Mouse (Mus musculus): Measurements from ENCODE around the gene Pemt. TPM values are rescaled to one million over a fixed set of nuclear protein-coding genes. Genes with fewer than 3 reads are reported as not detected.

Gene Pemt
- polyA plus RNA-seq, 1 experiment from 2014 or later, result 592 TPM

- DNase-seq (no peak), ATAC-seq (no peak)
- Histone ChIP-seq H3K4me1 (ENCODE audit: insufficient read depth) (peaks cover 7% of the 10 kb centered on the region), H3K4me2 (ENCODE audit: low read depth, low read length) (no peak overlapping the region), H3K27me3 (ENCODE audit: insufficient read depth, low read length) (no peaks in the 10 kb centered on the region), H3K9ac (replicated peaks) (no peak overlapping the region), H3K9me3 (ENCODE audit: low read length) (no peaks in the 10 kb centered on the region), H3K36me3 (replicated peaks; ENCODE audit: insufficient read depth, low read length) (no peaks in the 10 kb centered on the region), H3K4me3 (ENCODE audit: low read depth, low read length) (no peak overlapping the region), H3K27ac (ENCODE audit: low read depth) (no peak overlapping the region)
- no peak for TF ChIP-seq EP300 (IDR thresholded peaks at IDR 0.05; ENCODE audit: low read depth)
- no peak for TF ChIP-seq CTCF (IDR thresholded peaks at IDR 0.05; ENCODE audit: low read depth)
- WGBS (ENCODE audit: insufficient replicate concordance), result 71% methylated on average over 15 of the region's 15 CpGs
Observed at GRCm38 (mm10) chr11:60073936-60074502, 27.7 kb upstream of the Pemt start.

GRCm38 (mm10) chr11:60073121-60073520 lies 26.8 kb upstream of the Pemt start:
- no peaks in the 10 kb centered on the region for H3K36me3 ChIP-seq (replicated peaks; ENCODE audit: insufficient read depth, low read length)
- peaks cover 7% of the 10 kb centered on the region for H3K4me1 ChIP-seq (ENCODE audit: insufficient read depth)
- no peak for DNase-seq
- no peak for ATAC-seq
- no peaks in the 10 kb centered on the region for H3K9me3 ChIP-seq (ENCODE audit: low read length)
- H3K27me3 ChIP-seq (ENCODE audit: insufficient read depth, low read length), result no peaks in the 10 kb centered on the region
- no peak overlapping the region for H3K27ac ChIP-seq (ENCODE audit: low read depth)
- H3K4me2 ChIP-seq (ENCODE audit: low read depth, low read length), result no peak overlapping the region
- no peak for TF ChIP-seq EP300 (IDR thresholded peaks at IDR 0.05; ENCODE audit: low read depth)
- no peak for TF ChIP-seq CTCF (IDR thresholded peaks at IDR 0.05; ENCODE audit: low read depth)
- H3K4me3 ChIP-seq (ENCODE audit: low read depth, low read length), result no peak overlapping the region
- no peak overlapping the region for H3K9ac ChIP-seq (replicated peaks)

- no peak overlapping the region for H3K9ac ChIP-seq (replicated peaks)
- H3K4me1 ChIP-seq (ENCODE audit: insufficient read depth), result peaks cover 7% of the 10 kb centered on the region
- H3K27ac ChIP-seq (ENCODE audit: low read depth), result no peak overlapping the region
- WGBS (ENCODE audit: insufficient replicate concordance), result 72% methylated on average over 6 of the region's 6 CpGs
- no peak for DNase-seq
- H3K4me2 ChIP-seq (ENCODE audit: low read depth, low read length), result no peak overlapping the region
- no peak for ATAC-seq
- H3K4me3 ChIP-seq (ENCODE audit: low read depth, low read length), result no peak overlapping the region
- no peaks in the 10 kb centered on the region for H3K27me3 ChIP-seq (ENCODE audit: insufficient read depth, low read length)
- no peaks in the 10 kb centered on the region for H3K9me3 ChIP-seq (ENCODE audit: low read length)
- no peaks in the 10 kb centered on the region for H3K36me3 ChIP-seq (replicated peaks; ENCODE audit: insufficient read depth, low read length)
- TF ChIP-seq CTCF (IDR thresholded peaks at IDR 0.05; ENCODE audit: low read depth), result no peak
- TF ChIP-seq EP300 (IDR thresholded peaks at IDR 0.05; ENCODE audit: low read depth), result no peak
Observed at GRCm38 (mm10) chr11:60071221-60071620, 24.9 kb upstream of the Pemt start.

- Histone ChIP-seq H3K9me3 (ENCODE audit: low read length) (no peaks in the 10 kb centered on the region), H3K4me1 (ENCODE audit: insufficient read depth) (peaks cover 7% of the 10 kb centered on the region), H3K4me2 (ENCODE audit: low read depth, low read length) (no peak overlapping the region), H3K27ac (ENCODE audit: low read depth) (no peak overlapping the region), H3K9ac (replicated peaks) (no peak overlapping the region), H3K27me3 (ENCODE audit: insufficient read depth, low read length) (no peaks in the 10 kb centered on the region), H3K36me3 (replicated peaks; ENCODE audit: insufficient read depth, low read length) (no peaks in the 10 kb centered on the region), H3K4me3 (ENCODE audit: low read depth, low read length) (no peak overlapping the region)
- TF ChIP-seq CTCF (IDR thresholded peaks at IDR 0.05; ENCODE audit: low read depth), result peak; percentile 76
- TF ChIP-seq EP300 (IDR thresholded peaks at IDR 0.05; ENCODE audit: low read depth), result no peak
- WGBS (ENCODE audit: insufficient replicate concordance), result 30% methylated on average over 8 of the region's 8 CpGs
- ATAC-seq (0 out of 2 replicates have a peak, but pooled peaks have one; percentile 31), DNase-seq (peak; percentile 71)
Observed at GRCm38 (mm10) chr11:60070599-60070998, 24.3 kb upstream of the Pemt start.

GRCm38 (mm10) chr11:60068631-60069030 lies 22.3 kb upstream of the Pemt start:
- Histone ChIP-seq H3K4me3 (ENCODE audit: low read depth, low read length) (no peak overlapping the region), H3K27ac (ENCODE audit: low read depth) (no peak overlapping the region), H3K9ac (replicated peaks) (no peak overlapping the region), H3K4me1 (ENCODE audit: insufficient read depth) (peaks cover 10% of the 10 kb centered on the region), H3K27me3 (ENCODE audit: insufficient read depth, low read length) (no peaks in the 10 kb centered on the region), H3K4me2 (ENCODE audit: low read depth, low read length) (no peak overlapping the region), H3K36me3 (replicated peaks; ENCODE audit: insufficient read depth, low read length) (no peaks in the 10 kb centered on the region), H3K9me3 (ENCODE audit: low read length) (no peaks in the 10 kb centered on the region)
- no peak for ATAC-seq
- DNase-seq, result no peak
- TF ChIP-seq EP300 (IDR thresholded peaks at IDR 0.05; ENCODE audit: low read depth) (no peak), CTCF (IDR thresholded peaks at IDR 0.05; ENCODE audit: low read depth) (no peak)

- 68% methylated on average over 4 of the region's 4 CpGs for WGBS (ENCODE audit: insufficient replicate concordance)
- H3K9me3 ChIP-seq (ENCODE audit: low read length), result no peaks in the 10 kb centered on the region
- no peak overlapping the region for H3K4me3 ChIP-seq (ENCODE audit: low read depth, low read length)
- H3K27me3 ChIP-seq (ENCODE audit: insufficient read depth, low read length), result no peaks in the 10 kb centered on the region
- H3K4me1 ChIP-seq (ENCODE audit: insufficient read depth), result peaks cover 10% of the 10 kb centered on the region
- no peak for DNase-seq
- no peak for ATAC-seq
- no peaks in the 10 kb centered on the region for H3K36me3 ChIP-seq (replicated peaks; ENCODE audit: insufficient read depth, low read length)
- H3K9ac ChIP-seq (replicated peaks), result no peak overlapping the region
- H3K27ac ChIP-seq (ENCODE audit: low read depth), result no peak overlapping the region
- no peak overlapping the region for H3K4me2 ChIP-seq (ENCODE audit: low read depth, low read length)
- TF ChIP-seq CTCF (IDR thresholded peaks at IDR 0.05; ENCODE audit: low read depth) (no peak), EP300 (IDR thresholded peaks at IDR 0.05; ENCODE audit: low read depth) (no peak)
Observed at GRCm38 (mm10) chr11:60067646-60068045, 21.4 kb upstream of the Pemt start.

- Histone ChIP-seq H3K4me3 (ENCODE audit: low read depth, low read length) (no peak overlapping the region), H3K36me3 (replicated peaks; ENCODE audit: insufficient read depth, low read length) (no peaks in the 10 kb centered on the region), H3K27me3 (ENCODE audit: insufficient read depth, low read length) (no peaks in the 10 kb centered on the region), H3K4me1 (ENCODE audit: insufficient read depth) (peaks cover 6% of the 10 kb centered on the region; the same call in 1 of the 2 replicates), H3K27ac (ENCODE audit: low read depth) (no peak overlapping the region), H3K9me3 (ENCODE audit: low read length) (no peaks in the 10 kb centered on the region), H3K4me2 (ENCODE audit: low read depth, low read length) (no peak overlapping the region), H3K9ac (replicated peaks) (no peak overlapping the region)
- DNase-seq (no peak), ATAC-seq (no peak)
- TF ChIP-seq CTCF (IDR thresholded peaks at IDR 0.05; ENCODE audit: low read depth) (no peak), EP300 (IDR thresholded peaks at IDR 0.05; ENCODE audit: low read depth) (no peak)
- 47% methylated on average over 1 of the region's 1 CpGs for WGBS (ENCODE audit: insufficient replicate concordance)
Observed at GRCm38 (mm10) chr11:60065267-60065666, 19.0 kb upstream of the Pemt start.

Data from liver, postnatal 0 days (tissue).